18 mouse cellular contexts compared by ENCODE assay signal in the genomic region with DNA sequence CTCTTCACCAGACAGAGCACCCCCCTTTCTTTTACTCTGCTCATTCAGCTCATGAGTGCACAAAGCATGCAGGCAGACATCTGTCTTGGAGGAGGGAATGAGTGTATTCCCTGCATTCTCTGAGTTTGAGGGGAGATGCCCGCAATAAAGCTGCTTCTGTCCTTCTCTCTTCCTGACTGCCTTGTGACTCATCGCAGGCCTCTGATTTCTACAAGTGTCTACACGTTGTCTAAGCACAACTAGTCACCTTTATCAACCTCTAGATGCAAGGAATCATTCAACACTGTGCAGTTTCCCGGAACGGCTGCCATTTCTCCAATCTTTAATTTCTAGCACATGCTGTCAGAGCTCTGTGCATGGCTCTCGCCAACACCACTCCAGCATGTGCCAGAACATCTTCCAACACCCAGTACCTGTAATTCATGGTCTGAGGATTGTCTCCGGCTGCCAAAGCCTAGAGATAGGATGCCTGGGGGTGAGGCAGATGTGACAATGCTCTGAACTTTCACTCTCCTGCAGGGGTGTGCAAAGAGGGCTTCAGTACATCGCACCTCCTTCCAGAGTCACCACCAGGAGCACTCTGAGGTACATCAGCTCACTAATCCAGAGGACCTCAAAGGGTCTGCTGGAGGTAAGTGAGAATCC. TPM values are rescaled to one million over a fixed set of nuclear protein-coding genes. Genes with fewer than 3 reads are reported as not detected.
DNase-seq lines count a peak whose midpoint lies in the region; ATAC-seq and TF ChIP-seq lines count a peak whose summit lies in the region.
"Had no signal": no experiment of that assay in that cellular context is flagged by ENCODE, and none has a peak within 500 bp of the region (broad histone marks: within the 10 kb centered on the region; RNA-seq: fewer than 3 reads in every experiment).

No protein-coding gene starts in this region.

- no peak overlapping the region for H3K4me2 ChIP-seq in embryonic facial prominence, embryonic 12.5 days (replicated peaks)
- H3K4me2 ChIP-seq in heart, embryonic 13.5 days, result peak overlapping the region; percentile 36
- H3K4me2 ChIP-seq: limb, embryonic 12.5 days; liver, embryonic 13.5 days had no signal

- intact Hi-C loops in left cerebral cortex, postnatal 14 days (cut with DNase I), result no loop called here
- intact Hi-C loops in left cerebral cortex, adult 2 months (cut with DNase I), result no loop called here

- TF ChIP-seq CTCF in left cerebral cortex, adult 2 months (IDR thresholded peaks at IDR 0.05), result no peak

- peaks cover 16% of the 10 kb centered on the region for H3K4me1 ChIP-seq in embryonic facial prominence, embryonic 12.5 days
- peaks cover 13% of the 10 kb centered on the region for H3K4me1 ChIP-seq in embryonic facial prominence, embryonic 10.5 days
- H3K4me1 ChIP-seq in heart, embryonic 13.5 days, result peaks cover 32% of the 10 kb centered on the region
- H3K4me1 ChIP-seq: liver, embryonic 13.5 days had no signal

- H3K9me3 ChIP-seq in embryonic facial prominence, embryonic 12.5 days, result no peaks in the 10 kb centered on the region
- H3K9me3 ChIP-seq in embryonic facial prominence, embryonic 10.5 days, result no peaks in the 10 kb centered on the region
- no peaks in the 10 kb centered on the region for H3K9me3 ChIP-seq in heart, embryonic 13.5 days
- H3K9me3 ChIP-seq: limb, embryonic 12.5 days; liver, embryonic 13.5 days had no signal

- H3K27ac ChIP-seq in embryonic facial prominence, embryonic 12.5 days, result no peak overlapping the region
- H3K27ac ChIP-seq in embryonic facial prominence, embryonic 10.5 days (replicated peaks), result no peak overlapping the region
- H3K27ac ChIP-seq in heart, embryonic 13.5 days (replicated peaks), result peak overlapping the region; percentile 36; the same call in 1 of the 2 replicates
- no peak overlapping the region for H3K27ac ChIP-seq in left cerebral cortex, adult 2 months
- H3K27ac ChIP-seq: limb, embryonic 12.5 days; liver, embryonic 13.5 days had no signal

- H3K27me3 ChIP-seq in embryonic facial prominence, embryonic 12.5 days, result 0 out of 2 replicates have a peak, but pooled peaks cover 3% of the 10 kb centered on the region
- peaks cover 5% of the 10 kb centered on the region; the same call in 1 of the 2 replicates for H3K27me3 ChIP-seq in embryonic facial prominence, embryonic 10.5 days (replicated peaks; ENCODE audit: low read depth, poor library complexity, severe bottlenecking)
- H3K27me3 ChIP-seq in heart, embryonic 13.5 days (replicated peaks), result no peaks in the 10 kb centered on the region
- H3K27me3 ChIP-seq: liver, embryonic 13.5 days had no signal

- H3K9ac ChIP-seq in embryonic facial prominence, embryonic 12.5 days, result no peak overlapping the region
- no peak overlapping the region for H3K9ac ChIP-seq in heart, embryonic 13.5 days
- H3K9ac ChIP-seq: limb, embryonic 12.5 days; liver, embryonic 13.5 days had no signal

- no peaks in the 10 kb centered on the region for H3K36me3 ChIP-seq in embryonic facial prominence, embryonic 12.5 days
- H3K36me3 ChIP-seq in embryonic facial prominence, embryonic 10.5 days (replicated peaks), result no peaks in the 10 kb centered on the region
- no peaks in the 10 kb centered on the region for H3K36me3 ChIP-seq in heart, embryonic 13.5 days
- H3K36me3 ChIP-seq: limb, embryonic 12.5 days; liver, embryonic 13.5 days had no signal

- no peak for DNase-seq in embryonic facial prominence, embryonic 10.5 days (ENCODE audit: low spot score)
- DNase-seq in heart, adult 9 months (ENCODE audit: low spot score in 2 of 2), result no peak
- DNase-seq in left cerebral cortex, postnatal 14 days (ENCODE audit: low spot score in 2 of 2), result peak; percentile 22 to 26
- no peak for DNase-seq in left cerebral cortex, adult 2 months (ENCODE audit: extremely low spot score in 1 of 2, low spot score in 2 of 2)
- peak; percentile 29 for DNase-seq in right cerebral cortex, postnatal 25 days
- DNase-seq in right cerebral cortex, postnatal 4 days, result no peak
- DNase-seq: cerebellum, adult 9-11 months; gastrocnemius, postnatal 36 days; kidney, adult 2 months; kidney, postnatal 25 days; liver, embryonic 13.5 days; thymus, postnatal 25 days had no signal

- 0 out of 2 replicates have a peak, but pooled peaks have one; percentile 13 for ATAC-seq in embryonic facial prominence, embryonic 12.5 days (ENCODE audit: insufficient number of reproducible peaks, insufficient read depth, low FRiP score, low TSS enrichment)
- ATAC-seq in heart, embryonic 13.5 days (ENCODE audit: extremely low read depth, insufficient number of reproducible peaks, low FRiP score, low TSS enrichment), result no peak

- 74% methylated on average over 8 of the region's 8 CpGs for WGBS in embryonic facial prominence, embryonic 12.5 days
- 80% methylated on average over 8 of the region's 8 CpGs for WGBS in embryonic facial prominence, embryonic 10.5 days
- 20% methylated on average over 8 of the region's 8 CpGs for WGBS in heart, embryonic 13.5 days

- no peak overlapping the region for H3K4me3 ChIP-seq in embryonic facial prominence, embryonic 12.5 days
- H3K4me3 ChIP-seq in embryonic facial prominence, embryonic 10.5 days, result no peak overlapping the region
- H3K4me3 ChIP-seq in heart, embryonic 13.5 days, result no peak overlapping the region
- H3K4me3 ChIP-seq in left cerebral cortex, adult 2 months, result no peak overlapping the region
- H3K4me3 ChIP-seq: limb, embryonic 12.5 days; liver, embryonic 13.5 days had no signal

RNA-seq across cellular contexts. Expression of a gene that starts 59.7 kb away (rescaled TPM):
- polyA plus RNA-seq in embryonic facial prominence, embryonic 12.5 days (2016; fragmentation: Nextera tagmentation; extraction: Ambion mirVana), result 0.97 and 1.1 TPM in 2 replicates
- polyA plus RNA-seq in embryonic facial prominence, embryonic 10.5 days (2016; fragmentation: Nextera tagmentation; extraction: Ambion mirVana), result 0.73 and 1.1 TPM in 2 replicates
- 0.75 and 0.90 TPM in 2 replicates for polyA plus RNA-seq in heart, embryonic 13.5 days (2015; fragmentation: Nextera tagmentation; extraction: Ambion mirVana)
- total RNA-seq in left cerebral cortex, postnatal 14 days (2021), result 100 to 1,000 TPM; 123 to 144 TPM
- total RNA-seq in left cerebral cortex, adult 2 months (2021), result 100 to 1,000 TPM; 112 to 117 TPM
- total RNA-seq: hematopoietic stem cell, adult 5-6 weeks; megakaryocyte progenitor cell, adult 5-6 weeks; MEL had no signal

Comparison
In these comparisons a context has a peak if more than half of its experiments do, and no peak if none do; other contexts are left out.
1. DNase-seq: peak in left cerebral cortex, postnatal 14 days (2 of 2) and right cerebral cortex, postnatal 25 days (single experiment); none in embryonic facial prominence, embryonic 10.5 days (single experiment), heart, adult 9 months (0 of 2), left cerebral cortex, adult 2 months (0 of 2) and right cerebral cortex, postnatal 4 days (single experiment).